Mouse (Mus musculus): Measurements from ENCODE around the gene Tekt3. TPM values are rescaled to one million over a fixed set of nuclear protein-coding genes. Genes with fewer than 3 reads are reported as not detected.

Gene Tekt3
- polyA plus RNA-seq, 1 experiment from 2014 or later = not detected

DNA sequence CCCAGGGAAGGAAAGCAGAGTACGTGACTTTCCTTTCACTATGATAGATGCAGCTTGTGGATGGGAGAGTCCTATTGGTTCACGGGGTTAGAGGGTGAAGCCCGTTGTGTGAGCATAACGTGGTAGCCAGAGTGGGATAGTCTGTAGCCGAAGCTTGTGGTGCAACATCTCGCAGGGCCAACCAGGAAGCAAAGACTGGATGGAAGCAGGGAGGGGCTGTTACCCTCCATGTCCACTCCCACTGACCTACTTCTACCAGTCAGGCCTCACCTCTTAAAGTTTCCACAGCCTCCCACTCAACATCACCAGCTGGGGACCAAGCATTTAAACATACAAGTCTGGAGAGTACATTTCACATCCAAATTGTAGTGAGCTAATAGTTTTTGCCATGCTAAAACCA lies 31.7 kb upstream of the Tekt3 start:
- peaks cover 14% of the 10 kb centered on the region; the same call in 1 of the 2 replicates for H3K4me1 ChIP-seq
- H3K9me3 ChIP-seq = no peaks in the 10 kb centered on the region
- no peaks in the 10 kb centered on the region for H3K36me3 ChIP-seq
- no peak overlapping the region for H3K4me2 ChIP-seq
- no peak overlapping the region for H3K4me3 ChIP-seq (replicated peaks)
- ATAC-seq (ENCODE audit: insufficient read depth, low FRiP score, low read depth) = no peak
- 89% methylated on average over 6 of the region's 6 CpGs for WGBS
- H3K27me3 ChIP-seq (replicated peaks) = no peaks in the 10 kb centered on the region
- H3K27ac ChIP-seq = no peak overlapping the region
- H3K9ac ChIP-seq = no peak overlapping the region

DNA sequence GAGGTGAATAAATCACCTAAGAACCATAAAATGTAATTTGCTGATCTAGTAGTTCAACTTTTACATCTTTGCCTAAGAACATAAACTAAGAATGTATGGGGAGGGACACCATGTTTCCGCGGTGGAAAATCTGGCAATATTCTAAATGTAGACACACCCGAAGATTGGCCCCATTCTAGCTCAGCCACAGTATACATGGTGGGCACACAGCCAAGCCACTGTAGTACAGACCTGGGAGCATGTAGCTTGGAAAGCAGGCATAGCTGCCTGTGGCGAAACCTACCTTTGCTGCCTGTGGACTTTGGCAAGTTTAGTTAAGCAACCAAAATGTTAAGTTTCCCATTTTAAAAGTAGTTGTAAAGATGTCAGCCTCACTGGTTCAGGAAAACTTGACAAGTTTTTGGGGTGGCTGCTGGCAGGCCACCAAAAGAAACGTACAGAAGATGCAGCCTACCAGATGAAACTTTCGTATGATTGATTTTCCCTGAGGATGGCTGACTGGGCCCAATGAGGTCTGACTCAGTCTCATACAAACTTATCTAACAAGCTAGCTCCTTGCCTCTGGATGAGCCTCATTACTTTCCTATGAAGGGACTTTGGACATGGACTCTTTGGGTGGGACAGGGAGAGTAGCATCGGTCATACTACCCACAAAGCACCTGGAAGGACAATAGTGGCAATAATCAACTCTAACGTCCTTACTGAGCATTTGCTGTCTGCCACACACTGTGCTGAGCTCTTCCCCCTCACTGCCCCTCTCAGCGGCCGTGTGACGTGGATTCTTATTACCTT lies 25.8 kb upstream of the Tekt3 start:
- 61% methylated on average over 11 of the region's 11 CpGs for WGBS
- H3K36me3 ChIP-seq = no peaks in the 10 kb centered on the region
- H3K27me3 ChIP-seq (replicated peaks) = no peaks in the 10 kb centered on the region
- no peak overlapping the region for H3K9ac ChIP-seq
- H3K9me3 ChIP-seq = no peaks in the 10 kb centered on the region
- H3K4me2 ChIP-seq = no peak overlapping the region
- ATAC-seq (ENCODE audit: insufficient read depth, low FRiP score, low read depth) = no peak
- no peak overlapping the region for H3K4me3 ChIP-seq (replicated peaks)
- no peaks in the 10 kb centered on the region for H3K4me1 ChIP-seq
- no peak overlapping the region for H3K27ac ChIP-seq

DNA sequence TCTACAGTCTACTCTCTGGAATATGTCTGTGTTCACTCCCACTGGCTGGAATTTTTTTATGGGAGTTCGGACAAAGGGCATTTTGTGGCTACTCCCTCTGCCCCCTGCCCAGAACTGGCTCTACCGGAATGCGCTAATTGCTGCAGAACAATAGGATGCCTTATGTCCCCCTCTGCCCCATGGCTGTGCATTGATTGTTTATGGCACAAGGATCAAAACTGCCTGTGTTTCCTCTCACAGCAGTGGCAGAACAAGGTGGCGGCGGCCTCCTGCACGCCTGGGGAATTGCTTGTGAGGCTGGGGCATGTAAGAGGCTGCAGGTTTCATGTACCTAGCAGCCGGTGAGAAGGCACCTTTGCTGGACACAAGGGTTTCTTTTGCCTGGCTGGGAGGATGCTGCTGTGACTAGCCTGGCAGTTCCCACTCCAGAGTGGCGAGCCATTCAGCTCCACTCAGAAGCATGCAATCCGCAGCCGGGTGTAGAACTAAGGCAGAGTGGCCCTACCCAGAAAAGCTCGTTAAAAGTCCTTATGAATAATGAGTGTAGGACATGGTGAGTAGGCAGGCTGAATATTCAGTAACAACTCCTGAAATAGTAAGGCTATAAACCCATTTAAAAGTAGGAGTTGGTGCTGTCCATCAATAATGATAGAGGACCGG lies 21.3 kb upstream of the Tekt3 start:
- Histone ChIP-seq H3K27me3 (replicated peaks) (no peaks in the 10 kb centered on the region), H3K9ac (no peak overlapping the region), H3K4me2 (no peak overlapping the region), H3K36me3 (no peaks in the 10 kb centered on the region), H3K9me3 (no peaks in the 10 kb centered on the region), H3K4me1 (no peaks in the 10 kb centered on the region), H3K4me3 (replicated peaks) (no peak overlapping the region), H3K27ac (no peak overlapping the region)
- 66% methylated on average over 12 of the region's 12 CpGs for WGBS
- ATAC-seq (ENCODE audit: insufficient read depth, low FRiP score, low read depth) = no peak

DNA sequence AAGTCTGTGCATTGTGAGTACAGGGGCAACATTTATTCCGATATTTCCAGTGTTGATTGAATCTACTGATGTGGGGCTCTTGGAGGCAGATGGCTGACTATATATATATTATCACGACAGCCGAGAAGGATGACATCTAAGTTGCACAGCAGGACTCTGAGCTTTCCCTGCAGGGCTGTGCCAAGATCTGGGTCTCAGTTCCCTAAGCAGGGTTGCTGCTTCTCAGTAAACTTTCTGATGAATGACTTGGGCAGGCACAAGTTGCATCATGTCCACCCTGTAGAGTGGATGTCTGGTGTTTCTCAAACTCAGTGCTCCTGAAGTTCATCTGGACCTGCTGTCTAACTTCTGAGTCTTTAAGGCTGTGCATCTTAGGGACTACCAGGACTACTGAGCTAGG lies 15.7 kb upstream of the Tekt3 start:
- no peak overlapping the region for H3K27ac ChIP-seq
- H3K4me1 ChIP-seq = no peaks in the 10 kb centered on the region
- no peak overlapping the region for H3K4me2 ChIP-seq
- no peak overlapping the region for H3K9ac ChIP-seq
- no peaks in the 10 kb centered on the region for H3K9me3 ChIP-seq
- H3K36me3 ChIP-seq = no peaks in the 10 kb centered on the region
- ATAC-seq (ENCODE audit: insufficient read depth, low FRiP score, low read depth) = no peak
- 37% methylated on average over 3 of the region's 3 CpGs for WGBS
- H3K4me3 ChIP-seq (replicated peaks) = no peak overlapping the region
- H3K27me3 ChIP-seq (replicated peaks) = no peaks in the 10 kb centered on the region

- Histone ChIP-seq H3K27ac (0 out of 2 replicates have a peak overlapping the region, but pooled peaks have one; percentile 31), H3K9me3 (no peaks in the 10 kb centered on the region), H3K9ac (no peak overlapping the region), H3K4me2 (no peak overlapping the region), H3K4me3 (replicated peaks) (no peak overlapping the region), H3K36me3 (no peaks in the 10 kb centered on the region), H3K4me1 (no peaks in the 10 kb centered on the region), H3K27me3 (replicated peaks) (no peaks in the 10 kb centered on the region)
- WGBS = 72% methylated on average over 8 of the region's 8 CpGs
- no peak for ATAC-seq (ENCODE audit: insufficient read depth, low FRiP score, low read depth)
These were observed 15.1 kb upstream of the Tekt3 start for GRCm38 (mm10) chr11:63046380-63046779.

DNA sequence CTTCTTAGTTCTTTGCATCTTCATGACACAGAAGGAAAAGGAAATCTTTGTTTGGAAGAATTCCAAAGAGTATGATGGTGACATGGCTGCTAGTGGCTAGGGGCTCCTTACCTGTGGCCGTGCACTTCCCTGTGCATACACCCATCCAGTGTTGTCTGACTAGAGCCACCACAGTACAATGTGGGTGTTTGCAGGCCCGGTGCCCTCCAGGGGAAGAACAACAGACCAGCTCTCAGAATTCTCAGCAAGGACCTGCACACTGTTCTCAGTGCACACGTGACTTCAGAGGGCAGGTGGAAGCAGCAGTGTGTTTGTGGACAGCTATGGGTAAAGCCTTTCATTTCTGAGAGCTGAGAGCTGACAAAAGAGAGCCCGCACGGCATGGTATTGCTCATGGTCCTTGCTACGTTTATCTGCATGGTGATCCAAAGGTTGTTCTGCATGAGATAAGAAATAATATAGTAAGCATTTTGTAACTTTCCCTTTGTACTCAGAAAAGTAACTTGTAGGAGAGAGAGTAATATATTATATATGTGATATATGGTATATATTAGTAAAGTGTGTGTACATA lies 11.0 kb upstream of the Tekt3 start:
- H3K27me3 ChIP-seq (replicated peaks) = no peaks in the 10 kb centered on the region
- H3K4me2 ChIP-seq = no peak overlapping the region
- WGBS = 87% methylated on average over 6 of the region's 6 CpGs
- no peaks in the 10 kb centered on the region for H3K36me3 ChIP-seq
- H3K27ac ChIP-seq = no peak overlapping the region
- no peaks in the 10 kb centered on the region for H3K4me1 ChIP-seq
- H3K9ac ChIP-seq = no peak overlapping the region
- no peak for ATAC-seq (ENCODE audit: insufficient read depth, low FRiP score, low read depth)
- no peaks in the 10 kb centered on the region for H3K9me3 ChIP-seq
- no peak overlapping the region for H3K4me3 ChIP-seq (replicated peaks)

DNA sequence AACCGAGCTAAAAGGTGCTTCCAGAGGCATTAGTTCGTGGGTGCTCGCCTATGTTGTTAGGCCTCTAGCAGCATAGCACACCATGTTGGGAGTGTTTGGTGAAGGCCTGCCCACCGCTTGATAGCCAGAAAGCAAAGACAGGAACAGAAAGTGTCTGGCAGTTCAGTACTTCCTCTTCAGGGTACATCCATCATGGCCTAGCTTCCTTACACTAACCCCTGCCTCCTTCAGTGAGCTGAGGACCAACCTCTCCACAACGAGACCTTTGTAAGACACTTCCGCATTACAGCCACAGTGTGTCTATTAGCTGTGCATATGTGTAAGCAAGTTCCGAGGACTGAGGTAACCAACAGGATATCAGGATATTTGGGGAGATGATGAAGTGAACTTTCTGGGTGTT lies 10.4 kb upstream of the Tekt3 start:
- Histone ChIP-seq H3K9me3 (no peaks in the 10 kb centered on the region), H3K27me3 (replicated peaks) (no peaks in the 10 kb centered on the region), H3K27ac (no peak overlapping the region), H3K9ac (no peak overlapping the region), H3K4me3 (replicated peaks) (no peak overlapping the region), H3K4me2 (no peak overlapping the region), H3K36me3 (no peaks in the 10 kb centered on the region), H3K4me1 (no peaks in the 10 kb centered on the region)
- 80% methylated on average over 7 of the region's 7 CpGs for WGBS
- no peak for ATAC-seq (ENCODE audit: insufficient read depth, low FRiP score, low read depth)

GRCm38 (mm10) chr11:63051996-63052395 lies 9.5 kb upstream of the Tekt3 start:
- Histone ChIP-seq H3K27ac (no peak overlapping the region), H3K4me1 (no peaks in the 10 kb centered on the region), H3K36me3 (no peaks in the 10 kb centered on the region), H3K9me3 (no peaks in the 10 kb centered on the region), H3K9ac (no peak overlapping the region), H3K4me2 (no peak overlapping the region), H3K27me3 (replicated peaks) (no peaks in the 10 kb centered on the region), H3K4me3 (replicated peaks) (no peak overlapping the region)
- ATAC-seq (ENCODE audit: insufficient read depth, low FRiP score, low read depth) = no peak
- 91% methylated on average over 10 of the region's 10 CpGs for WGBS

DNA sequence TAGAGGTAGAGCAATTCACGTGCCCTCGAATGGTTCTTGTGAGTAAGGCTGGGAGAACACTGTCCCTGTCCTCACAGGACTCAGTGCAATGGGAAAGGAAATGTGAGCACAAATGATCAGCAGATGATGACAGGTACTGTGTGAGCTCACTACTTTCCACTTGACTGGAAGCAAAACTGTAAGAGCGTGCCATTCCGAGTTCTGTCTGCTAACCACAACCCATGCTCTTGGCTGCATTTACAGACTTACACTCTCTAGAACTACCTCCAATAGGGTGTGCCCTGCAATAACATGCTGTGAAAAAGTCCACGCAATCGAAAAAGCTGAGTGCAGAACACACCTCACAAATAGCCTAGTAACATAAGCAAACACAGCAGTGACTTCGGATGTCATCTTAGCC lies 5.9 kb upstream of the Tekt3 start:
- H3K36me3 ChIP-seq = no peaks in the 10 kb centered on the region
- no peak overlapping the region for H3K27ac ChIP-seq
- WGBS = 80% methylated on average over 7 of the region's 7 CpGs
- H3K4me1 ChIP-seq = no peaks in the 10 kb centered on the region
- no peaks in the 10 kb centered on the region for H3K9me3 ChIP-seq
- no peak overlapping the region for H3K9ac ChIP-seq
- no peak overlapping the region for H3K4me3 ChIP-seq (replicated peaks)
- no peak overlapping the region for H3K4me2 ChIP-seq
- H3K27me3 ChIP-seq (replicated peaks) = no peaks in the 10 kb centered on the region
- no peak for ATAC-seq (ENCODE audit: insufficient read depth, low FRiP score, low read depth)

GRCm38 (mm10) chr11:63058375-63058952 lies 3.0 kb upstream of the Tekt3 start:
- H3K27ac ChIP-seq = no peak overlapping the region
- H3K9me3 ChIP-seq = no peaks in the 10 kb centered on the region
- no peaks in the 10 kb centered on the region for H3K36me3 ChIP-seq
- no peak for ATAC-seq (ENCODE audit: insufficient read depth, low FRiP score, low read depth)
- no peaks in the 10 kb centered on the region for H3K4me1 ChIP-seq
- H3K4me2 ChIP-seq = no peak overlapping the region
- 53% methylated on average over 5 of the region's 5 CpGs for WGBS
- H3K9ac ChIP-seq = no peak overlapping the region
- no peak overlapping the region for H3K4me3 ChIP-seq (replicated peaks)
- no peaks in the 10 kb centered on the region; the same call in 1 of the 2 replicates for H3K27me3 ChIP-seq (replicated peaks)

DNA sequence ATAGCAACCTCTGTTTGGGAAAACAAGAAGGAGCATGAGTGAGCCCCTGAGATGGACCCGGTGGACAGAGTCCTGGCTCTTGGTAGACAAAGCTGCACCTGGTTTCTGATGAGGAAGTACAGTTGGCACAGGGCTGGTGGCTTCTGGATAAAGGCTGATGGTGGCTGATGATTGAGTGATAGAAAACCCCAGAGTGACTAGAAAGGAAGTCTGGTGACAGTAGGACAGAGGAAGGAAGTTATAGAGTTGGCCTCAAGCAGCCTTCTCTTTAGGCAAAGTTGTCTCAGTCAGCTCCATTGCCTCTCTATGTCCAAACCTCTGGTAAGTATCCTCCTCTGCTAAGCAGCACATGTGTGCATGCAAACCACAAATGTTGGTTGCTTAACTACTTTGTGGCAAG lies 1.5 kb upstream of the Tekt3 start:
- H3K4me3 ChIP-seq (replicated peaks) = no peak overlapping the region
- no peak for ATAC-seq (ENCODE audit: insufficient read depth, low FRiP score, low read depth)
- no peaks in the 10 kb centered on the region; the same call in 1 of the 2 replicates for H3K27me3 ChIP-seq (replicated peaks)
- no peak overlapping the region for H3K9ac ChIP-seq
- H3K4me1 ChIP-seq = no peaks in the 10 kb centered on the region
- no peak overlapping the region for H3K4me2 ChIP-seq
- H3K9me3 ChIP-seq = no peaks in the 10 kb centered on the region
- no peak overlapping the region for H3K27ac ChIP-seq
- 86% methylated on average over 1 of the region's 1 CpGs for WGBS
- no peaks in the 10 kb centered on the region for H3K36me3 ChIP-seq

- no peak overlapping the region for H3K27ac ChIP-seq
- no peak overlapping the region for H3K4me2 ChIP-seq
- no peak for ATAC-seq (ENCODE audit: insufficient read depth, low FRiP score, low read depth)
- H3K4me3 ChIP-seq (replicated peaks) = no peak overlapping the region
- 79% methylated on average over 1 of the region's 1 CpGs for WGBS
- H3K9ac ChIP-seq = no peak overlapping the region
- H3K4me1 ChIP-seq = no peaks in the 10 kb centered on the region
- no peaks in the 10 kb centered on the region; the same call in 1 of the 2 replicates for H3K27me3 ChIP-seq (replicated peaks)
- H3K36me3 ChIP-seq = no peaks in the 10 kb centered on the region
- H3K9me3 ChIP-seq = no peaks in the 10 kb centered on the region
These were observed 5.1 kb downstream of the Tekt3 start for GRCm38 (mm10) chr11:63066526-63066925.
